Mouse (Mus musculus): ENCODE results near the gene Syngr1.

Syngr1 gene

DNA sequence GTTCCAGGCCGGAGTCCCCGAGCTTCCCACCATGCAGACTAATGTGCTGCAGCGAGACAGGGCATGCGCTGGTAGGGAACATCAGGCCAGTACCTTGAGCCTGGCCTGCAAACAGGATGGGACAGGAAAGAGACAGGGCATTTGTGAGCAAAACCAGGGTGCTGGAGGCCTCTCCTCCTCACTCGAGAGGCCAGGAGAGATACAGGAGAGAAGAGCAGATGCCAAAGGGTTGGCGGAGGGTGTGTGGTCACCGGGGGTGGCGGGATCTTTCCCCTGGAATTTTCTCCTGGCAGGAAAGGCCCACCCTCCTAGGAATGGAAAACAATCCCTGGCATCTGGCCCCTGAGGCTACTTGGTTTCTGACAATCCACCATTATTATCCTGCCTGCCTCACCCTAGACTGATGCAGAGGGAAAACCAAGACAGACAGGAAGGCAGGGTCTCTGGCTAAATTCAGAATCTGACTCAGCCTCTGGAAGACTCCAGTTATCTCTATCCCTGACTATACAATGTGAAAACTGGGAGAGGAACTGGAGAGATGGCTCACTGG is 21.0 kb upstream of the Syngr1 start:
- DNase-seq (ENCODE audit: low spot score): no peak

- no peak for DNase-seq (ENCODE audit: low spot score)
Measured at GRCm38 (mm10) chr15:80071951-80072437, 19.1 kb upstream of the Syngr1 start.

DNA sequence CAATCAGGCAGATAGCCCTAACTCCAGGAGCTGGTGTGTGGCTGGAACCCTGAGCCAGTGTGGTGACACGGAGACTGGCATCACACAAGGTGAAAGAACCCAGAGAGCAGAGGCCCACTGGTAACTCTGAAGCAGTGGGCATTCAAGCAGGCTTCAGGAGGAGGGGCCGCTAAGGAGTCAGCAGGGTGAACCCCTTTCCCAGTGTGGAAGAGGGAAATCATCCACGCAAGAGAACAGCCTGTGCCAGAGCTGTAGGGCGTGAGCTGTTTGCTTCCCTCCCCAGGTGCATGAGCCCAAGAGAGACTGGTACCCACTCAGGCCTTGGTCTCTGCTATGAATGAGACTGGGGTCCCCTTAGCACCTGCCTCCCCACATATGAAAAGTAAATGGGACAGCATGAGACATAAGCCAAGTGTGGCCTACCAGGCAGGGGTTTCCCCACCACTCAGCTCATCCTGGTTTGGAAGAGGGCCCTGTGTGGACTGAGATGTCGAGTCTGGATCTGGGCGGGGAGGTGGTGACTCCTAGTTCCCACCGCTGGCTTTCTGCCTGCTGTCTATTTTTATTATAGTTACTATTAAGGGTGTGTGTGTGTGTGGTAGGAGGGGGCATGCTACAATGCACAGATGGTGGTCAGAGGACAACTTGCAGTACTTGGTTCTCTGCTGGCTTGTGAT is 18.4 kb upstream of the Syngr1 start:
- DNase-seq (ENCODE audit: low spot score): no peak

GRCm38 (mm10) chr15:80073256-80073621 is 17.9 kb upstream of the Syngr1 start:
- DNase-seq (ENCODE audit: low spot score): no peak

- no peak for DNase-seq (ENCODE audit: low spot score)
Measured at GRCm38 (mm10) chr15:80074663-80075373, 16.3 kb upstream of the Syngr1 start.

- DNase-seq (ENCODE audit: low spot score): no peak
Measured at GRCm38 (mm10) chr15:80075374-80075694, 15.8 kb upstream of the Syngr1 start.

DNA sequence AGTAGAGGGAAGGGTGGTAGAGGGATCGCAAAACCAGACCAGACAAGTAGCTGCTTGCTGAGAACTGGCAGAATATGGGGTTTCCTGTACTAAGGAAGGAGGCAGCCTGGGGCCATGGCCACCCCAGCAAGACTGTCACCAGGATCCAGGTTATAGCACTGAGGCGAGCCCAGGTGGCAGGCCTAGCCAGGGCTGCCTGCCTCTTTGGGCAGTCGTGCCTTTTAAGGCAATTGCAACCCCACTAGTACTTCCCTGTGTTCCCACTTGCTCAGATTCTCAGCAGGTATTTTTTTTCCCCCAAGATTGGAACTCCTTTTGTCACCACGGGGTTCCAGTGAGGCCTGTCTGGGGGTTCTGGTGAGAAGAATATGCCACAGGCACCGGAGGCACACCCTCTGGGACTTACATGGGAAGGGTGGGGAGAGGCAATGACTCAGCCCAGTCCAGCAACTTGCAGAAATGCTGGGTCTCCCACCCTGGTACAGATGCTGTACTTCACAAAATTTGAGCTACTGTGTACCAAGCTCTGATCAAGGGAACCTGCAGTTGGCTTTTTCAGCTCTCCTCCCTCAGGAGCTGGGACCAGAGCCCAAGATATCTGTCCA is 15.3 kb upstream of the Syngr1 start:
- DNase-seq (ENCODE audit: low spot score): peak; percentile 49

DNA sequence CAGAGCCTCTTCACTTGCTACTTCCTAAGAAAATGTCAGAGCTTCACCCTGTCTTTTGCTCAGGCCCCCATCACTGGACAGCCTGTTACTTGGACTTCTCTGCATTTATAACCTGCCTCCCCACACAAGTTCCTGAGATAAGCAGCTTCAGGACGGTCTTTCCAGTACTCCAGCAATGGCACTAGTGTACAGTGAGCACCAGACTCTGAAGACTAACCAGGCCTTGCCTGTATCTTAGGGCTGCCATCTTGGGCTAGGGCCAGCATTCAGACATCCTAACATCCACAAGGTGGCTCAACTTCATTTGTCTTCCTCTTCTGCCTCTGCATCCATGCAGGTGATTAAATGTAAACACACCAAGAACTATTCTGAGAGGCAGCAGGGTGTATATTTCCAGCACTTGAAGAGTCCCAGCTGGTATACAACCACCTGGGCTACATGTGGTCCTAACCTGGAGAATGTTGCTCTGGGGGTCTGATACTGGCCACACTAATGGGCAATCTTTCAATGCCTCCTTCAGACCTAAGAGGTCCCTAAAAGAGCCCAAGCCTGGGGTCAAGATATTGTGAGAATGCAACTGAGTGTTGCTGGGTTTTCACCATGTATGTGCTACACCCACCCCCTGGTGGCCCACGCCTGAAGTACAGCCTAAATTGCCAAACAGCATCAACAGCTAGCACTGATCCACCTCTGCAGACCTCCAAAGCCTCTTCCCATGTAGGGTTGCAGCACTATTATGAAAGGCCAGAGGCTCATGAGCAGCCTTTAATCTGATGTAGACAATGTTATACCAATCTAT is 14.6 kb upstream of the Syngr1 start:
- DNase-seq (ENCODE audit: low spot score): peak; percentile 84

DNA sequence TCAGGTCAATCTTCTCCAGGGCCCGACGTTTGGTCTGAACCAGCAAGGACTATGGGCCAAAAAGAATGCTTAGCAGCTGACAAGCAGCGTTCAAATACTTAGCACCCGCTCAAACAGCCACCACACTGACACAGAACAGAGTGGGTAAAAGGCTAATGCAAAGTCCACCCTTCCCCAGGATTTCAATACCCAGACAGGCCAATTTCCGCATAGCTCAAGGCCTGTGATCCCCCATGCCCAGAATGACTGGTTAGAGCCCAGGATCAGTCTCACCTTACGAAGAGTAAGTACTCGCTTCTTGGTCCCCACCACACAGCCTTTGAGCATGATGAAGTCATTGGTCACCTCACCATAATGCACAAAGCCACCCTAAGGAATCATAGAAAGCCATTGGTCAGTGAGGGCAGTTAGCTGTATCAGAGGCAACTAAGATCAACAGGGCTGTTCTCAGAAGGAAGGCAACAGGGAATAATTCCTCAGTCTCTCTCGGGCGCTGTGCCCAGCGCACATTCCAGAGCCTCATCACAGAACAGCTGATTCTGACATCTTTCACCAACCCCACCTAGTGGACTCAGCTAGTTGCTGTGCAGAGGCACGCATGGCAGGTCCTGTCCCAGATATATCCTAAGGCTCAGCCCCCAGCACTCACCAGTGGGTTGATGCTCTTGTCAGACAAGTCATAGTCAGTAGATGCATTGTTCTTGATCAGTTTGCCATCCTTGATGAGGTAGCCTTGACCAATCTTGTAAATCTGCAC is 12.9 kb upstream of the Syngr1 start:
- DNase-seq (ENCODE audit: low spot score): peak; percentile 56

GRCm38 (mm10) chr15:80079129-80079668 is 11.9 kb upstream of the Syngr1 start:
- no peak for DNase-seq (ENCODE audit: low spot score)

- DNase-seq (ENCODE audit: low spot score): peak; percentile 47
Measured at GRCm38 (mm10) chr15:80079954-80080353, 11.2 kb upstream of the Syngr1 start.

DNA sequence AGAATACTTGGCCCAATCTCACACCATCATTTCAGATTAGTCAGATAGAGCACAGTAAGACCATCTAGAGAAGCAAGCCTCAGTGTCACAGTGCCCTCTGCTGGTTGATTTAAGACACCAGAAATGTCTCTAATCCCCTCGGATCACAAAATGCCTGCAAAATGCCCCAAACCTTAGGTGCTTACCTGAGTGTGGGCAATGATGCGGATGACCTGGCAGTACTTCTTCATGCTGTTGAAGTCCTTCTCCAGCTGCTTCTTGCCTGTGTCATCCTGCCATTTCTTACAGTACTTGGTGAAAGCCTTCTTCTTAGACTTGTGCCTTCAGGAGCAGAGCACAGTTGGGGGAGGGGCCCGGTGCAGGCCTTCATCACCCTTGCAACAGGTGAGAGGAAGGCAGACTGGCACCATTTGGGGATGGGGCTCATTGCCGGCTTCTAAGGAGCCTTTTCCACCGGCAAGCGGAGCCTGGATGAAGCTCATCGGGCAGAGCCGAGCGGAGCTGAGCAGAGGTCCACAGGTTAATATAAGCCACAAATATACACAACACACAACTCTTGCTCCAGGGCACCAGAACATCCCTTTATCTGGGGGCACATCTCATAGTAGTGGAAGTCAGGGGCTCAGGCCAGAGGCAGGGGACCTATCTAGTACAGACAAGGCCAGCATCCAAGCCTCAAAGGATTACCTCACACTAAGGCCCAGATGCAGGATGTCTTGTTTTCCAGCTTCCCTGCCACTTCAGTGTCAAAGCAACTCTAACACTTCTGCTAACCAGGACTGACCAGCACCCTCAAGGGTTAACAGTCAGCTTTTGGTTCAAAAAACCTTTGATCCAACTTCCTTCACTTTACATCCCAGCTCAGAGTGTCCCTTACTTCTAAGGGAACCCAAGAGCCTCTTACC is 10.2 kb upstream of the Syngr1 start:
- peak; percentile 72 for DNase-seq (ENCODE audit: low spot score)

- peak; percentile 59 for DNase-seq (ENCODE audit: low spot score)
Measured at GRCm38 (mm10) chr15:80081801-80082546, 9.2 kb upstream of the Syngr1 start.

GRCm38 (mm10) chr15:80082661-80083275 is 8.4 kb upstream of the Syngr1 start:
- peak; percentile 58 for DNase-seq (ENCODE audit: low spot score)

DNA sequence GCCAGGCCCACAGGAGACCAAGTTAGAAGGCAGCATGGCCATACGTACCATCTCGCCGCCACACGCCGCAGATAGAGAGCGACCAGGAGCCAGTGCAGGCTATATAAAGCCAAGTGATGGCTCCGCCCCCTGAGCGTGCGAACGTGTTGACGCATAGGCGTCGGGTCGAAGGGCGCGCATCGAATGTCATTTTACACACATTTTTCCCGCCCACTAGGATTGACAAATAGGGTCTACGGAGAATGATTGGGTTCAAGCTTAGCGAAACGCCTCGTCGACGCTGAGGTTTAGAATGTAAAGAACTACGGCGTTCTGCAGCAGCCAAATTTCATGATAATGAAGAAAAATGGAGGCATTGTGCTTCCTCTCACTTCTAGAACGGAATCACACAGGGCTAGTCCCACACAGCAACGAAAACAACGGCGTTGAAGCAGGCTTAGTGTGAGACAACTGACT is 7.8 kb upstream of the Syngr1 start:
- DNase-seq (ENCODE audit: low spot score): peak; percentile 100

DNA sequence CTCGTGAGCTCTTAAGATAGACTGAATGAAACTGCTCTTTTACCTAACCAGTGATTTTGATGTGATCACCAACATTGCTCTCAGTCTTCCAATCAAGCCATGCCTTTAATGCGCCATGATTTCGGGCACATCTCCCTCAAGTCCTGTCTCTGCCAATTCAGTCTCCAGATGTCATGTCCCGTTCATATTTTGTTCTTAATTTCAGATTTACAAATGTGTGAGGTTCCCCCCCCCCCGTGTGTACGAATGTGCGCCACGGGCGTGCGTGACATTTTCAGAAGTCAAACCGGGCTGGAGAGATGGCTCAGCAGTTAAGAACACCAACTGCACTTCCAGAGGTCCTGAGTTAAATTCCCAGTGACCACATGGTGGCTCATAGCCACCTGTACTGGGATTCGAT is 7.4 kb upstream of the Syngr1 start:
- no peak for DNase-seq (ENCODE audit: low spot score)

- DNase-seq (ENCODE audit: low spot score): no peak
Measured at GRCm38 (mm10) chr15:80087406-80088012, 3.6 kb upstream of the Syngr1 start.

- DNase-seq (ENCODE audit: low spot score): peak; percentile 98
Measured at GRCm38 (mm10) chr15:80088637-80089036, 2.5 kb upstream of the Syngr1 start.

Measured in MN1 (cell line).